Mouse (Mus musculus) G1E (cell line): Measurements from ENCODE around the gene Afdn.

Experiments used
- CTCF ChIP-seq: IDR thresholded peaks from 2 replicates; pipeline ENCODE4 v1.5.1; 2012; ENCODE audit warnings: low read depth, low read length, inconsistent platforms, mixed read lengths
- GATA1 ChIP-seq: IDR thresholded peaks from 2 replicates; pipeline ENCODE4 v1.6.1; 2012; ENCODE audit warnings: borderline replicate concordance, low read length, inconsistent platforms, mixed read lengths

GRCm38 (mm10) chr17:13715511-13715910 is 44.8 kb upstream of the Afdn start:
- TF ChIP-seq GATA1 (no peak), CTCF (no peak)
